Mouse (Mus musculus) embryo, embryonic 11 days (tissue): Measurements from ENCODE around the gene Ttc7.

Experiments used
- DNase-seq: peaks from one replicate; pipeline ENCODE4 v3.0.0-alpha.2; 2015

Ttc7 gene

DNA sequence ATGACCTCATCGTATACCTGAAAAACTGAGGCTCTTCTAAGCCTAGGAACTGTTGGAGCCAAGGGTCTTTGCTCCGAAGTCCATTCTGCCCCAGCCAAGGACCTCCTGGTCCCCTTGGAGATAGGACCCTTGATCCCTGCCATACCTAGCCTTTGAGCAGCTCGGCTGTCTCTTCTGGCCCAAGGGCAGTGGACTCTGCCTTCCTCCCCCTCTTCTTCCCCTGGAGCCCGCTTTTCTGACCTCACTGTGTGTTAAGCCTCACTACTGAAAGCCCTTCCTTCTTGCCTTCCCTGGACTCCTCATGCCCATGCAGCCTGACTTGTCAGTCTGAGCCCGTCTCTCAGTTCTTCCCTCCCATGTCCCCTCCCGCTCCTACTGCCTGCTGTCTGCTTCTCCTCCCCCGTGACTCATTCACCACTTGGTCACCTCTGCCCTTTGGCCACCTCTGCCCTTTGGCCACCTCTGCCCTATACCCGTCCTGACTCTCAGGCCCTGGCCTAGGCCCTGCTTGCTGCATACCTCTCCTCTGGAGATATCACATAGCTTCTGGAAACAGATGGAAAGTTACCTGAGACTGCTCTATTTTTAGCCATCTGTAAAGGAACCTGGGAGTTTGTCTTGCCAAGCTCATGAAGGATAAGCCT lies 60.5 kb downstream of the Ttc7 start:
- DNase-seq = no peak

DNA sequence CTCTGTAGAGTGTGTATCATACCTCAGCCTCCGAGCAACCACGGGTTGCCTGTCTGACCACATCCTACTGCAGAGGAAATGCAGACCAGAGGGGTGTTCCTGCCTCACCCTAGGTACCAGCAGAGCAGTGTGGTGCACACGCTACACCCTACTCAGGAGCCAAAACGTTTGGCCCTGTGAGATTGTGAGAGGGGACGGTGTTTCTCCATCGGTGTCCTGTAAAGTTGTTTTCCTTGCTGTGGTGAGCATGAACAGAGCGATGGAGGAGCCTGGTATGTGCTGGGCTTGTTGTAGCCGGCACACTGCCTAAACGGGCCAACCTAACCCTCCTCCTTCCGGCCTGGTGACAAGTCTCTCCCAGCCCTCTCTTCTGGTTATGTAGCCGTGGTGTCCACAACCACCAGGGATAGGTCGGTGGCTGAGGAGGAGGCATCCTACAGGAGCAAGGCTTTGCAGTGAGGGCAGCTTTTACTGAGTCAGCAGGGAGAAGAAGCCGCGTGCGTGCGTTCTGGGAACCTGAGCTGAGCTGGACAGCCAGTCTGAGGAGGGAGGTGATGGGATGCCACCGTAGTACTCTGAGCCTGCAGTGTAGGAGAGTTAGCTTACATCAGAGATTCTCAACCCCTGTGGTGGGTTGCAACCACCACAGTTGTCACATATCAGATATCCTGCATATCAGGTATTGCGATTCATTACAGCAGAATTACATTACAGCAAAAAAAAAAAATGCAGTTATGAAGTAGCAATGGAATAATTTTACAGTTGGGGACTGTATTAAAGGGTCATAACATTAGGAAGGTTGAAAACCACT lies 62.0 kb downstream of the Ttc7 start:
- no peak for DNase-seq

- no peak for DNase-seq
Measured at GRCm38 (mm10) chr17:87345252-87345593, 62.5 kb downstream of the Ttc7 start.

DNA sequence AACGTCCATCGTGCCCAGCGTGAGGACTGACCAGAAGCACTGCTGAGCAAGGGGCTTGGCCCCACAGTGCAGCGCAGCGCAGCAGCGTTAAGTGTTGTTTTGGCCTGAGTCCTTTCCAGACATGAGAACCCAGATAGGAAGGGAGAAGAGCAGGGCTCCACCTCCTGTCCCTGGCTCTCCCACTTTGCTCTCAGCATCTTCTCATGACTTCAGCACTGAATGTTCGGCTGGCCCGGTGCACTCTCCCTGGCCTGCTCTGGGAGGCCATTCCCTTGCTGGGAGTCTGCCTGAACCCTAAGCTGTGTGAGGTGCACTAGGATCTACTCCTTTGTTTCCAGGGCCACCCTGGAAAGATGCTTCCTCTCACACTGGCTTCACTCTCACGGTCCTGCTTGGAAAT lies 65.7 kb downstream of the Ttc7 start:
- no peak for DNase-seq

DNA sequence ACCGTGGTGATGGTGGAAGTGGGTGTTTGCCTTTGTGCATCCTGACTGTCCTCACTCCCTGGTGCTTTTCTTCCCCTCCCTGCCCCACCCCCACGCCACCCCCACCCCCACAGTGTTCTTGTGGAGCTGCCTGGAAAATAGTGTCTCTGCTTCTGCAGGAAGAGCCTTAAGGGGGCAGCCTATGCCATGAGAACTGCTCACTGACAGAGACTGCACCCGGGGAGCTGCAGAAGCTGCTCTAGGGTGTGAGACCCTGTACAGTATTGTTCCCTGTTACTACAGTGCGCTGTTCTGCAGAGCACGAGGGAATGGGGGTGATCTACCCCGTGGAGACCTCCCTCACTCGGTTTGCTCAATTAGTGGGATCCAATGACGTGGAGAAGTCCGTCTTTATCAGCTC lies 66.4 kb downstream of the Ttc7 start:
- DNase-seq = no peak

- no peak for DNase-seq
Measured at GRCm38 (mm10) chr17:87349575-87349974, 66.9 kb downstream of the Ttc7 start.

GRCm38 (mm10) chr17:87350471-87351240 lies 68.0 kb downstream of the Ttc7 start:
- peak; percentile 53 for DNase-seq

- DNase-seq = peak; percentile 45
Measured at GRCm38 (mm10) chr17:87351241-87352105, 68.8 kb downstream of the Ttc7 start.

- DNase-seq = peak; percentile 64
Measured at GRCm38 (mm10) chr17:87352106-87352897, 69.6 kb downstream of the Ttc7 start.

GRCm38 (mm10) chr17:87352898-87353225 lies 70.2 kb downstream of the Ttc7 start:
- peak; percentile 65 for DNase-seq

DNA sequence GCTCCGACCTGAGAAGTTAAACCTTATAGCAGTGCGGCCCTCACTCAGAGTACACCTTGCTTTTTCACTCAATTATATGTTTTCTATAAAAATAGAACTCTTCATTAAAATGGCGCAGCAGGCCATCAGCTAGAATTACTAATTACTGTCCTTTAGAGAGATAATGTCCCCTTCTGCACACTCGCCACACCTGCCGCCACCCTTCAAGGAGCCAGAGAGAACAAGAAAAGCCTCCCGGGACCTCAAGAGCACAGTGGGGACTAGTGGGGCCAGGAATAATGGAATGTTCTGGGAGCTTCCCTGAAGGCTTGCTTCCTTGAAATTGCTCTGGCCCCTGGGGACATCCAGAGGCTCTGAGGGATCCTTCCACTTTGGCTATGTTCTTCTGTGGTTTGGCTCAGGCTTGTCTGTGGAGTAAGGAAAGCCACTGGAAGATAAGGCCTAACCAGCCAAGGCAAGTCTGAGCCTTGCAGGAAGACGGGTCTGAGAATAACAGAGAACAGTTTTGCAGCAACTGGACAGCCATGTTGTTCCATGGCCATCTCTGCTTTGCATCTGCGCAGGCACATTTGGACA lies 71.1 kb downstream of the Ttc7 start:
- no peak for DNase-seq

- no peak for DNase-seq
Measured at GRCm38 (mm10) chr17:87355456-87355855, 72.8 kb downstream of the Ttc7 start.

DNA sequence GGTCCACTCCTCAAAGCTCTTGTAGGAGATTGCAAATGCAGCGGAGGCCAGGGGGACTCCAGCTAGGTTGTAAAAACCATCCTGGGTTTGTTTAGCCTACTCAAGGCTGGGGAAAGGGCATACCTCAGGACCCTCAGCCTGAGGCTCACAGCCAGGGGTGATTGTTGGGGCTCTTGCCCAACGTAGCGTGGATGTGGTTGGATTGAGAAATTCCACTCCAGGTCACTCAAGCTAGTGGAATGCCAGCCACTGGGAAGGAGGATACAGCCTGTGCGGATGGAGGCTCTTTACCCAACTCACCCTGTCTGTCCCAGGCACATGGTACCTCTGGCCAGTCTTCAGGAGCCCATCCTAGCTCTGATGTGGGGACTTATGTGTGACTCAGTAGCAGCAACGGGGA lies 73.6 kb downstream of the Ttc7 start:
- no peak for DNase-seq

DNA sequence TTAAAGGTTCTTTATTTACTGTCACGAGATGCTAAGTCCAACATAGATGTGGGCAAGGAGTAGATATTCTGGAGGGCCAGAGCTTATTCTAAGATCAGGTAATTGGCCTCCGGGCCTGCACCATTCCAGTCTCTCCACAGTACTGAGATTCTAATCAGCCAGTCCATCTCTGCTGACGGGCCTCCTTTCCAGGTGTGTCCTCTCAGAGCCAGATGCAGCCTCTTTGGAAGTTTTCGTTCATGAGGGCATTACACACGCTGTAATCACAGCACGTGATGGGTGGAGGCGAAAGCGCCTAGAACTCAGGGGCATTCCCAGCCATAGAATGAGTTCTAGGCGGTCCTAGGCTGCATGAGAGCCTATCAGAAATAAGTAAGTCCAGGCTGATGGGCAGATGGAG lies 74.8 kb downstream of the Ttc7 start:
- no peak for DNase-seq

- DNase-seq = no peak
Measured at GRCm38 (mm10) chr17:87361132-87361531, 78.4 kb downstream of the Ttc7 start.

- no peak for DNase-seq
Measured at GRCm38 (mm10) chr17:87364108-87364507, 81.4 kb downstream of the Ttc7 start.

- DNase-seq = no peak
Measured at GRCm38 (mm10) chr17:87365268-87365667, 82.6 kb downstream of the Ttc7 start.

GRCm38 (mm10) chr17:87366520-87366919 lies 83.8 kb downstream of the Ttc7 start:
- DNase-seq = no peak

DNA sequence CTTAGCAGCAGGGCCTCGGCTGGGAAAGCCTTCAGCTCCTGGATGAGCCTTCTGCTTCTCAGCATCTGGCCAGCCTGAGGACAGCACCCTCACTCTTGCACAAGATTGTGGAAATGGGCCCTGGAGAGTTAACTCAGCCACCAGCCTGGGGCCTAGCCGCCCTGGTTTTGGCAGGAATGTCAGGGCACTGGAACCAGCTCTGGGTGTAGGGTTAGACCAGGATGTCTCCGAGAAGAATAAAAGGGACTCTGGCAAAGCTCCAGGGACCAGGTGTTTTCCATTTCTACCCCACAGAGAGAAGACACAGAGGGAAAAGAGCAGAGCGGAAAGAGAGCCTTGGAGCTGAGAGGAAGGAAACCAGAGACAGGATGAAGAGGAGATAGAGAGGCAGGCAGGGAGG lies 84.5 kb downstream of the Ttc7 start:
- no peak for DNase-seq

- no peak for DNase-seq
Measured at GRCm38 (mm10) chr17:87367640-87368039, 85.0 kb downstream of the Ttc7 start.

DNA sequence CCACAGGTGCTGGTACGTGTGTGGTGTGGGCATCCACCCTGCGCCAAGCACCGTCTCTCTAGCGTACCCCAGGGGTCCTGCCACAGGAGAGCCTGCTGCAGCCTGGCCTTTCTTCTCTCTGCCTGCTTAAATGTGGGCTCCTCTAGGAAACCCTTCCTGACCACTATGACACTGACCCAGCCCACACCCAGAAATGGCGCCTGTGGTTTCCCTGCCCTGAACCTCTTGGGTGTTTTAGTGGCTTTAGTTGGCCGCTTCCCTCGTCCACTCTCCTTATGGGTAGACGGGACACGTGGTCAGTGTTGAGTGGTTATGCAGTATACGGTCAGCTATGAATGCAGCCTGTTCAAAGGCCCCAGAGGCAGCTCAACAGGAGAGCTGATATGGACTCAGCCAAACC lies 85.8 kb downstream of the Ttc7 start:
- no peak for DNase-seq

DNA sequence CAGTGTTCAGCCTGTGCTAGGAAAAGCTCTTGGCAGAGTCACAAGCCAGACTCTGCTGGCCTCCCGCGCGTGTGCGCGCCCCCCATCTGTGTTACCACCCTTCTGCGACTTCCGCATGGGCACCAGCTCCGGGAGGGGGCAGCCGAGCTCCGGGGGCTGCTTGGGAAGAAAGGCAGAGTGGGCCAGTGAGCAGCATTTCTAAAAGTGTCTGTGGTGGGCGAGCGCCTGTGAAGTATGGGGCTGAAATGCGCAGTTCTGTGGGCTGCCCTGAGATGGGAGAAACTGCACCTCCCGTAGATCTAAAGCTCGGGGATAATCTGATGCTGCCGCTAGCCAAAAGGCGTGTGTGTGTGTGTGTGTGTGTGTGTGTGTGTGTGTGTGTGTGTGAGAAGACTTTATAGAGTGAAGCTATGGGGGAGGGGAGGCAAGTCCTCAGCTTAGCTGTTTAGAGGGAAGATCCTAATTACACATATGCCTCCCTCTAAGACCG lies 86.6 kb downstream of the Ttc7 start:
- no peak for DNase-seq
